Mouse (Mus musculus) heart, postnatal 0 days (tissue): ENCODE data around the gene Dclk1.

Experiments used
- CTCF ChIP-seq: IDR thresholded peaks from 2 replicates; pipeline ENCODE4 v1.5.1; 2016; ENCODE audit warnings: antibody characterized with exemption, control low read depth, low read depth
- EP300 ChIP-seq: IDR thresholded peaks from 2 replicates; pipeline ENCODE4 v1.6.1; 2016; ENCODE audit warnings: antibody characterized with exemption, low read depth

- TF ChIP-seq CTCF, result no peak
- TF ChIP-seq EP300, result no peak
These were observed 298.4 kb downstream of the Dclk1 start for GRCm38 (mm10) chr3:55540406-55541140.
